Mouse (Mus musculus): ENCODE measurements around the gene Rad17. TPM values are rescaled to one million over a fixed set of nuclear protein-coding genes. Genes with fewer than 3 reads are reported as not detected.

Rad17 gene
- 53.6 TPM for polyA plus RNA-seq (2014; fragmentation: Illumina TruSeq; extraction: RNeasy Lipid Tissue Mini Kit (QIAGEN cat#74804); ENCODE audit: low read depth, low replicate concordance)

GRCm38 (mm10) chr13:100650550-100651438 lies at the start of gene Rad17, which contains the start of gene Ak6:
Gene Rad17 (minus strand): TSS chr13:100651051.
Gene Ak6 (plus strand): TSS chr13:100650979.

GRCm38 (mm10) chr13:100669291-100670022 lies 18.6 kb upstream of the Rad17 start, which contains the start of gene Ccdc125:
Gene Ccdc125 (plus strand): TSS chr13:100669717.

GRCm38 (mm10) chr13:100651439-100652186 lies 762 bp upstream of the Rad17 start, which contains the start of gene Taf9:
Gene Taf9 (plus strand): TSS chr13:100651579.

GRCm38 (mm10) chr13:100616181-100617087 lies 34.4 kb downstream of the Rad17 start, which contains the start of gene Marveld2:
Gene Marveld2 (minus strand): TSS chr13:100616971.

Other genes with a start within 250 kb of the Rad17 start
- 235 TPM for gene Naip1, start 198.2 kb downstream of the Rad17 start, polyA plus RNA-seq (2014; fragmentation: Illumina TruSeq; extraction: RNeasy Lipid Tissue Mini Kit (QIAGEN cat#74804); ENCODE audit: low read depth, low replicate concordance)
- 85.2 TPM for gene Gtf2h2, start 158.5 kb downstream of the Rad17 start, polyA plus RNA-seq (2014; fragmentation: Illumina TruSeq; extraction: RNeasy Lipid Tissue Mini Kit (QIAGEN cat#74804); ENCODE audit: low read depth, low replicate concordance)
- gene Ocln, start 98.3 kb downstream of the Rad17 start, polyA plus RNA-seq (2014; fragmentation: Illumina TruSeq; extraction: RNeasy Lipid Tissue Mini Kit (QIAGEN cat#74804); ENCODE audit: low read depth, low replicate concordance), result 192 TPM
- gene Marveld2, start 34.1 kb downstream of the Rad17 start, polyA plus RNA-seq (2014; fragmentation: Illumina TruSeq; extraction: RNeasy Lipid Tissue Mini Kit (QIAGEN cat#74804); ENCODE audit: low read depth, low replicate concordance), result 29.9 TPM
- gene Ak6, start 72 bp downstream of the Rad17 start, polyA plus RNA-seq (2014; fragmentation: Illumina TruSeq; extraction: RNeasy Lipid Tissue Mini Kit (QIAGEN cat#74804); ENCODE audit: low read depth, low replicate concordance), result 130 TPM
- gene Taf9, start 528 bp upstream of the Rad17 start, polyA plus RNA-seq (2014; fragmentation: Illumina TruSeq; extraction: RNeasy Lipid Tissue Mini Kit (QIAGEN cat#74804); ENCODE audit: low read depth, low replicate concordance), result 8.7 TPM
- gene Ccdc125, start 18.7 kb upstream of the Rad17 start, polyA plus RNA-seq (2014; fragmentation: Illumina TruSeq; extraction: RNeasy Lipid Tissue Mini Kit (QIAGEN cat#74804); ENCODE audit: low read depth, low replicate concordance), result 7.8 TPM
- 51.2 TPM for gene Cdk7, start 79.9 kb upstream of the Rad17 start, polyA plus RNA-seq (2014; fragmentation: Illumina TruSeq; extraction: RNeasy Lipid Tissue Mini Kit (QIAGEN cat#74804); ENCODE audit: low read depth, low replicate concordance)
- 108 TPM for gene Mrps36, start 93.6 kb upstream of the Rad17 start, polyA plus RNA-seq (2014; fragmentation: Illumina TruSeq; extraction: RNeasy Lipid Tissue Mini Kit (QIAGEN cat#74804); ENCODE audit: low read depth, low replicate concordance)
- 8.2 TPM for gene Cenph, start 124.8 kb upstream of the Rad17 start, polyA plus RNA-seq (2014; fragmentation: Illumina TruSeq; extraction: RNeasy Lipid Tissue Mini Kit (QIAGEN cat#74804); ENCODE audit: low read depth, low replicate concordance)
- 22.2 TPM for gene Ccnb1, start 135.5 kb upstream of the Rad17 start, polyA plus RNA-seq (2014; fragmentation: Illumina TruSeq; extraction: RNeasy Lipid Tissue Mini Kit (QIAGEN cat#74804); ENCODE audit: low read depth, low replicate concordance)
- 133 TPM for gene Slc30a5, start 182.4 kb upstream of the Rad17 start, polyA plus RNA-seq (2014; fragmentation: Illumina TruSeq; extraction: RNeasy Lipid Tissue Mini Kit (QIAGEN cat#74804); ENCODE audit: low read depth, low replicate concordance)

All from sigmoid colon, adult 10 weeks (tissue).